Mouse (Mus musculus): Measurements from ENCODE around the gene 4921539E11Rik. TPM values are rescaled to one million over a fixed set of nuclear protein-coding genes. Genes with fewer than 3 reads are reported as not detected.

4921539E11Rik gene
- polyA plus RNA-seq, 1 experiment, result not detected

DNA sequence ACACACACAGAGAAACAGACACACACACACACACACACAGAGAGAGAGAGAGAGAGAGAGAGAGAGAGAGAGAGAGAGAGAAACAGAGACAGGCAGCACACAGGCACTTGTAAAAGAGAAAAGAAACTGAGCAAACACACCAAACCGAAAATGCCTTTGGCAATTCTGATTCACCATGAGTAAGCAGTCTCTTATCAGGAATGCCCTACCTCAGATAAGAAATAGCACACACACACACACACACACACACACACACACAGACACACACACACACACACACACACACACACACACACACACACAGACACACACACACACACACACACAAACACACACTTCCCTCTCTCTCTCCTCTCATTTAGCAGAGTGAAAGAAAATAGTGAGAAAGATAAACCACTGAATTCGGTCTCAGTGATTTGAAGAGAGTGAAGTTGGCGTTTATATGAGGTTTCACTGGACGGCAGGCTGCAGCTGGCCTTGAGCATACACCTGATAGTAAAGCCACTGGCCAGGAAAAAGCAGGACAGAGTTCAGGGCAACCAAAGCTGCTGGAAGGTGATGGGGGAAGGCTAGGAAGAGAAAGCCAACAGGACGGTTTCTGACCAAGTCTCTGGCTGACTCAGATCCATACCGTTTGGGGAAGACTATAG, 41.1 kb downstream of the 4921539E11Rik start:
- H3K4me1 ChIP-seq (ENCODE audit: control insufficient read depth, insufficient read depth, low read length), result no peaks in the 10 kb centered on the region
- TF ChIP-seq POLR2A (IDR thresholded peaks at IDR 0.05; ENCODE audit: borderline replicate concordance, extremely low read depth, low read depth, low read length), result no peak
- TF ChIP-seq CTCF (IDR thresholded peaks at IDR 0.05; ENCODE audit: insufficient read depth, low read length), result no peak
- no peak overlapping the region for H3K4me3 ChIP-seq (replicated peaks; ENCODE audit: extremely low read depth, low read depth, low read length)
- 29% methylated on average over 6 of the region's 6 CpGs for WGBS
- DNase-seq, result no peak

DNA sequence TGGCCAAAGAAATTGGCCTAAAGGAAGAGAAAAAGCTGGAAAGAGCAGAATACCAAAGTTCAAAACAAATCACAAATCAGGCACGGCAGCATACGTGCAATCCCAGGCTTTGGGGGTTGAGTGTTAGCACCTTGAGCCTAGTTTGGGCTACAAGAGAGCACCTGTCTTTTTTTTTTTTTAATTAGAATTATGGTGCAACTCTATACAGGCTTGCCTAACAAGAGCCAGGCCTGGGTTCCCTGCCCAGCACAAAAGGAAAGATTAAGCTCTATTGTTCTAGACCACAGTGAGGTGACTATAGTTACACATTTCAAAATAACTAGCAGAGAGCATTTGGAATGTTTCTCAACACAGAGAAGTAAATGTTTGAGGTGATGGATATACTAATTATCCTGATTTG, 42.9 kb downstream of the 4921539E11Rik start:
- no peak for DNase-seq
- Histone ChIP-seq H3K4me1 (ENCODE audit: control insufficient read depth, insufficient read depth, low read length) (no peaks in the 10 kb centered on the region), H3K4me3 (replicated peaks; ENCODE audit: extremely low read depth, low read depth, low read length) (no peak overlapping the region)
- 95% methylated on average over 2 of the region's 2 CpGs for WGBS
- TF ChIP-seq POLR2A (IDR thresholded peaks at IDR 0.05; ENCODE audit: borderline replicate concordance, extremely low read depth, low read depth, low read length) (no peak), CTCF (IDR thresholded peaks at IDR 0.05; ENCODE audit: insufficient read depth, low read length) (no peak)

DNA sequence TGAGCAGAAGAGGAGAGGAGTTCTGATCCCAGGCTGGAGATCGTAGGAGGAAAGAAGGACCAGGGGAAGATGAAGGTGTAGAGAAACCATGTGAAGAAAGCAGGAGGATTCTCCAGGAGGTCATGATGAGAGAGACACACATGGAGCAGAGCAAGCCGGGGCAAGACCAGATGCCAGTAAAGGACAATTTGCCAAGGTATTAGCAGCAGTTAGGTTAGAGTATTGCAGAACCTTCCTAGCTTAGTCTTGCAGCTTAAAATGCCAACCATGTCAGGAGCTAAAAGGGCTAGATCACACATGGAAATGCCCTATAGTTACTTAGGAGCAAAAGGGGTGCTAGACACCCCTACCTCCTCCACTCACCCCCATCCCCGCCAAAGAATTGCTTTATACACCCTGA, 43.4 kb downstream of the 4921539E11Rik start:
- Histone ChIP-seq H3K4me1 (ENCODE audit: control insufficient read depth, insufficient read depth, low read length) (no peaks in the 10 kb centered on the region), H3K4me3 (replicated peaks; ENCODE audit: extremely low read depth, low read depth, low read length) (no peak overlapping the region)
- WGBS, result 81% methylated on average over 3 of the region's 3 CpGs
- no peak for DNase-seq
- TF ChIP-seq POLR2A (IDR thresholded peaks at IDR 0.05; ENCODE audit: borderline replicate concordance, extremely low read depth, low read depth, low read length), result no peak
- TF ChIP-seq CTCF (IDR thresholded peaks at IDR 0.05; ENCODE audit: insufficient read depth, low read length), result no peak

DNA sequence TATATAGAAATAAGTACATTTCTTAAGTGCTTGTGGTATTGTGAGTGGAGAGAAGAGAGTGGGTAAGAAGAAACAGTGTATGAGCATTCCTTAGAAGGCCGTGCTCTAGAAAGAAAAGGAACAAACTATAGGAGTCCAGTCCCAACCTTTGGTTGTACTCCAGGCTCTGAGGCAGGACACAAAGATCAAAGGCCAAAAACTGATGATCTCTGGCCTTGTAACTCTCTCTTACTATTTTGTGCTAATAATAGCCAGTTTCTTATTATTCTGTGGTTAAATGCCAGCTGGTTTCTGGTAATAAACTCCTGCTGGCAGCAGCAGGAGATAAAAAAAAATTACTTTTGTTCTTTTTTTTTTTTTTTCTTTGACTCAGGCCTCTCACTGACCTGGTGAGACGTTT, 58.5 kb downstream of the 4921539E11Rik start:
- no peak for DNase-seq
- no peak overlapping the region for H3K4me3 ChIP-seq (replicated peaks; ENCODE audit: extremely low read depth, low read depth, low read length)
- H3K4me1 ChIP-seq (ENCODE audit: control insufficient read depth, insufficient read depth, low read length), result no peaks in the 10 kb centered on the region
- 53% methylated on average over 2 of the region's 2 CpGs for WGBS
- TF ChIP-seq POLR2A (IDR thresholded peaks at IDR 0.05; ENCODE audit: borderline replicate concordance, extremely low read depth, low read depth, low read length), result no peak
- no peak for TF ChIP-seq CTCF (IDR thresholded peaks at IDR 0.05; ENCODE audit: insufficient read depth, low read length)

DNA sequence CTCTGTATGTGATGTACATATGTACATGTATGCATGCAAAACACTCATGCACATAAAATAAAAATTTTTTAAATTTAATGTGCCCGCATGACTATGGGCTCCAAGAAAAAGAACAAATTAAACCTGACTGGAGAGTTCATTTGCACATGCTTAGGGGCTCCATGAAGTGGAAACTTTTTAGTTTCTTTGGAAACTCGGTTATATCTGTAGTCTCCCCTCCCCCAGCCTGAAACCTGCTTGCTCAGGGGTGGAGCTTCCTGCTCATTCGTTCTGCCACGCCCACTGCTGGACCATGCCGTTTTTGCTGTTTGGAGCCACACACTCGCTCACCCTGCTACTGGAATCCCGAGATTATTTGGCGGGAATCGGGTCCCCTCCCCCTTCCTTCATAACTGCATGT, 67.8 kb downstream of the 4921539E11Rik start:
- Histone ChIP-seq H3K4me1 (ENCODE audit: control insufficient read depth, insufficient read depth, low read length) (no peaks in the 10 kb centered on the region), H3K4me3 (replicated peaks; ENCODE audit: extremely low read depth, low read depth, low read length) (no peak overlapping the region)
- DNase-seq, result no peak
- no peak for TF ChIP-seq CTCF (IDR thresholded peaks at IDR 0.05; ENCODE audit: insufficient read depth, low read length)
- no peak for TF ChIP-seq POLR2A (IDR thresholded peaks at IDR 0.05; ENCODE audit: borderline replicate concordance, extremely low read depth, low read depth, low read length)
- 27% methylated on average over 9 of the region's 9 CpGs for WGBS

DNA sequence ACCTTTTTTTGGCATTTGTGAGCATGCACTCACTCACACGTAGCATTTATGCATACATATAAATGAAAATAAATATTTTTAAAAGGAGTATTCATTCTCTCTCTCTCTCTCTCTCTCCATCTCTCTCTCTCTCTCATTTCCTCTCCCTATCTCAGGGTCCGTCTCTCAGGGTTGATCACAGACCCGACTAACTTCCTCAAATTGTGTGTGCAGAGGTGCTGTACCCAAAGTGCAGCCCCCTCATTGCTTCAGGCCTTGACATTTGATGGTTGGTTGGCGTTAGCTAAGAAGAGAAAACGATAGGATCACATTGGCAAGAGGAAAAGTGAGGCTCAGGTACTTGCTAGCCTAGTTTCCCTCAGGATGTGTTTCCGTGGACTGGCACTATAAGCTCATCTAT, 68.9 kb downstream of the 4921539E11Rik start:
- no peak for DNase-seq
- Histone ChIP-seq H3K4me3 (replicated peaks; ENCODE audit: extremely low read depth, low read depth, low read length) (no peak overlapping the region), H3K4me1 (ENCODE audit: control insufficient read depth, insufficient read depth, low read length) (no peaks in the 10 kb centered on the region)
- TF ChIP-seq CTCF (IDR thresholded peaks at IDR 0.05; ENCODE audit: insufficient read depth, low read length) (no peak), POLR2A (IDR thresholded peaks at IDR 0.05; ENCODE audit: borderline replicate concordance, extremely low read depth, low read depth, low read length) (no peak)
- WGBS, result 58% methylated on average over 6 of the region's 6 CpGs

DNA sequence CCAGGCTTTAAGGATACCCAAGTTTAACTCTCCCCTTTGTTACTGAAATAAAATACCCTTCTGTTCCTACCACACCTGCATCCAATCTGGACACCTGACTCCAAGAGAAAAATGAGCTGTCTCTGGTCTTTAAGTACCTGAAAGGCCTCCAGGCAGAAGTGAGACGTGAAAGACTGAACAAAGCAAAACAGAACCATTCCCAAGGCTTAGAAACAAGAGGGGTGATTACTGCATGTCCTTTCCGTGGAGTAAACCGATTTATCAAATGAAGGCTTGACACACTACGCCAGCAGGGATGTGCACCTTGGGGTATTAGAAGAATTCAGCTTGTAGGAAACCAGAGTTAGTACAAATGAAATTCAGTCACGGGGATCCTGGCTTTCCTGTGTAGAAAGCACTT, 71.7 kb downstream of the 4921539E11Rik start:
- WGBS, result 77% methylated on average over 5 of the region's 5 CpGs
- no peak for TF ChIP-seq CTCF (IDR thresholded peaks at IDR 0.05; ENCODE audit: insufficient read depth, low read length)
- TF ChIP-seq POLR2A (IDR thresholded peaks at IDR 0.05; ENCODE audit: borderline replicate concordance, extremely low read depth, low read depth, low read length), result no peak
- no peak for DNase-seq
- no peak overlapping the region for H3K4me3 ChIP-seq (replicated peaks; ENCODE audit: extremely low read depth, low read depth, low read length)
- peaks cover 3% of the 10 kb centered on the region; the same call in 1 of the 2 replicates for H3K4me1 ChIP-seq (ENCODE audit: control insufficient read depth, insufficient read depth, low read length)

DNA sequence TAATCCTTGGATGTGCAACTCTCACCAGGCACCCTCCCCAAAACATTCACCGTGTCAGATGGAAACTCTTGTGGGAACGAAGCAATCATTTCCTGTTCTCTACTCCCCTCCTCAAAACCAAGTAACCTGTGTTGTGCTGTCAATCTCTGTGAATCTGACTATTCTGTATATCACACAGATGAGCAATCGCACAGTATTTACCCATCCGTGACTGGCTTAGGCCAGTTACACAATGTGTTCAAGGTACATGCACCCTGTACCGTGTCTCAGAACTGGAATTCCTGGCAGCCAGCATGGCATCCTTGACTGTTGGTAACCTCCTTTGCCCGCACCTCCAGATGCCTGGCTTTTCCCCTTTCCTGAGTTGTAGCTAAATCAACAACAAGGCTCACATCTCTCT, 74.6 kb downstream of the 4921539E11Rik start:
- no peak for TF ChIP-seq POLR2A (IDR thresholded peaks at IDR 0.05; ENCODE audit: borderline replicate concordance, extremely low read depth, low read depth, low read length)
- no peak for TF ChIP-seq CTCF (IDR thresholded peaks at IDR 0.05; ENCODE audit: insufficient read depth, low read length)
- Histone ChIP-seq H3K4me1 (ENCODE audit: control insufficient read depth, insufficient read depth, low read length) (peaks cover 3% of the 10 kb centered on the region; the same call in 1 of the 2 replicates), H3K4me3 (replicated peaks; ENCODE audit: extremely low read depth, low read depth, low read length) (no peak overlapping the region)
- no peak for DNase-seq
- WGBS, result 60% methylated on average over 6 of the region's 6 CpGs

DNA sequence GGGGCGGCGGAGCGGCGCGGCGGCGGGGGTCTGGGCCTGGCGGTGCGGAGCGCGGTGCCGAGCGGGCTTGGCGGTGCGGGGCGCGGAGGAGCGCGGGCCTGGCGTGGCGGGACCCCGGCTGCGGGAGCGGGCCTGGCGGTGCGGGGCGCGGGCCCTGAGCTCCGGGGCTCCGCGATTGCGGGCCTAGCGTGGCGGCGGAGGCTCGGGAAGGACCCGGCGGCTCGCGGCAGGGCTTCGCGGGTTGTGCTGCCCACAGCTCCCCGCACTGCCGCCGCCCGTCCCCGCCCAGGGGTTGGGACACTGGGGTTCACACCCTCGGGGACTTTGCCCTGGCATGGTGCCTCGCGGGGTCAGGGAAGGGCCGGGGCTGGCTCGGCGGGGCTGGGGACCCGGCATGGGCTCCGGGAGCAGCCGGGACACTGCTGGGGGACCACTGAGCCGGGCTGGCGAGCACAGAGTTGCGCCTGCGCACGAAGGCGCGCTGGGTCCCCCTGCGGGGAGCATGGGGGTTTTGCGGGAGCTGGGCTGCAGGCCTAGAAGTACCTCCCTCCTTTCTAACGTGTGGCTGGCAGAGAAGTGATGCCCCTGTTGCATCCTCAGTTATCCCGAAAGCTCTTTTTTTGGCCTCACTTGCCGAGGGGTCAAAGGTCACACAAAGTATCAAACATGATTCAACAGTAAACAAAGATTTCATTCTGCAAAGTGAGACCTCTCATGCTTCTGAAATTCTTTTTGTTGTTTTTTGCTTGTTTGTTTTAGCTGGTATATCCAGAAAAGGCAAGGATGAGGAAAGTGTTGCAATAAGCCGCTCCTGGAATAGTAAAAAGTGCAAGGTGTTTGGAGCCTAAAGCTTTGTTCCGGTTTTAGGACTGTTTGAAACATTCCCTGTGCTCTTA, 75.5 kb downstream of the 4921539E11Rik start, which contains the start of gene Slc35d1:
Gene Slc35d1 (minus strand): TSS at position 240 of the 896 bp plus-strand sequence.
- Histone ChIP-seq H3K4me3 (replicated peaks; ENCODE audit: extremely low read depth, low read depth, low read length) (peak within 1 kb of the TSS; percentile 99), H3K4me1 (ENCODE audit: control insufficient read depth, insufficient read depth, low read length) (peaks cover 3% of the 10 kb centered on the region; the same call in 1 of the 2 replicates)
- TF ChIP-seq CTCF (IDR thresholded peaks at IDR 0.05; ENCODE audit: insufficient read depth, low read length) (no peak), POLR2A (IDR thresholded peaks at IDR 0.05; ENCODE audit: borderline replicate concordance, extremely low read depth, low read depth, low read length) (peak; percentile 36; the same call in 1 of the 2 replicates)
- peak; percentile 75 for DNase-seq
- 2% methylated on average over 65 of the region's 70 CpGs for WGBS
